Mouse (Mus musculus) stomach, embryonic 14.5 days (tissue): ENCODE data around the gene Gfm2. TPM values are rescaled to one million over a fixed set of nuclear protein-coding genes. Genes with fewer than 3 reads are reported as not detected.
A peak's percentile ranks its signal among the peaks of the same experiment; 100 is the strongest.

ENCODE experiments used
- ATAC-seq: fragments of 200-750 bp; cut with Nextera tagmentation; 2 replicates; pipeline ENCODE4 v1.8.0; 2017; ENCODE audit warnings: low read depth, moderate TSS enrichment; ENCODE audit not compliant: insufficient number of reproducible peaks, insufficient read depth, low FRiP score
- H3K27ac ChIP-seq: fragments of 300-500 bp; sonication (generic); 2 replicates; pipeline ENCODE4 v1.5.1; 2014; ENCODE audit warnings: mild to moderate bottlenecking, low read length, moderate library complexity, mixed read lengths
- H3K27me3 ChIP-seq: fragments of 300-500 bp; sonication (generic); 2 replicates; pipeline ENCODE4 v1.6.1; 2014; ENCODE audit warnings: low read length, control low read depth, mixed read lengths; ENCODE audit not compliant: control insufficient read depth, insufficient read depth
- H3K36me3 ChIP-seq: fragments of 300-500 bp; sonication (generic); 2 replicates; pipeline ENCODE4 v1.6.1; 2014; ENCODE audit warnings: mild to moderate bottlenecking, control low read depth, low read length, moderate library complexity, mixed read lengths; ENCODE audit not compliant: control insufficient read depth, insufficient read depth
- H3K4me1 ChIP-seq: fragments of 300-500 bp; sonication (generic); 2 replicates; pipeline ENCODE4 v1.6.1; 2014; ENCODE audit warnings: low read length, control low read depth, mixed read lengths; ENCODE audit not compliant: control insufficient read depth, insufficient read depth
- H3K4me2 ChIP-seq: fragments of 300-500 bp; sonication (generic); replicated peaks from 2 replicates; pipeline ENCODE4 v1.6.1; 2014; ENCODE audit warnings: low read depth, low read length, control low read depth
- H3K4me3 ChIP-seq: fragments of 300-500 bp; sonication (generic); 2 replicates; pipeline ENCODE4 v1.5.1; 2014; ENCODE audit warnings: low read depth, low read length, control low read depth
- H3K9ac ChIP-seq: fragments of 300-500 bp; sonication (generic); replicated peaks from 2 replicates; pipeline ENCODE4 v1.6.1; 2014; ENCODE audit warnings: low read depth, mild to moderate bottlenecking, control low read depth, low read length, moderate library complexity, mixed read lengths
- H3K9me3 ChIP-seq: fragments of 300-500 bp; sonication (generic); 2 replicates; pipeline ENCODE4 v1.6.1; 2016; ENCODE audit warnings: low read depth, low read length, control low read depth; ENCODE audit not compliant: control insufficient read depth
- WGBS: fragments of 180-500 bp; shearing (Covaris S2); extraction: QIAGEN DNeasy Blood & Tissue Kit; methylation state at CpG from one replicate; pipeline ENCODE4 v1.1.7; 2014; 5-methylcytosine and 5-hydroxymethylcytosine counted together
- polyA plus RNA-seq: library from polyadenylated mRNA; unstranded; fragments of >200 nt; fragmentation: Nextera tagmentation; extraction: Ambion mirVana; gene quantifications from 2 replicates; pipeline ENCODE4 v1.2.1, GENCODE M21; 2014

Gene Gfm2
- polyA plus RNA-seq, 1 experiment from 2014 or later: 33.9 TPM

GRCm38 (mm10) chr13:97196186-97196924 is 58.6 kb downstream of the Gfm2 start:
- H3K9ac ChIP-seq: no peak overlapping the region
- no peak overlapping the region for H3K4me3 ChIP-seq
- H3K27ac ChIP-seq: no peak overlapping the region
- no peaks in the 10 kb centered on the region for H3K4me1 ChIP-seq
- no peaks in the 10 kb centered on the region for H3K9me3 ChIP-seq
- no peaks in the 10 kb centered on the region for H3K36me3 ChIP-seq
- WGBS: 74% methylated on average over 12 of the region's 12 CpGs
- no peak overlapping the region for H3K4me2 ChIP-seq
- ATAC-seq: no peak
- H3K27me3 ChIP-seq: no peaks in the 10 kb centered on the region

GRCm38 (mm10) chr13:97196925-97197218 is 59.1 kb downstream of the Gfm2 start:
- H3K27me3 ChIP-seq: no peaks in the 10 kb centered on the region
- ATAC-seq: no peak
- WGBS: 73% methylated on average over 2 of the region's 2 CpGs
- no peaks in the 10 kb centered on the region for H3K4me1 ChIP-seq
- no peaks in the 10 kb centered on the region for H3K36me3 ChIP-seq
- H3K27ac ChIP-seq: no peak overlapping the region
- H3K4me3 ChIP-seq: no peak overlapping the region
- no peaks in the 10 kb centered on the region for H3K9me3 ChIP-seq
- no peak overlapping the region for H3K4me2 ChIP-seq
- H3K9ac ChIP-seq: no peak overlapping the region

- Histone ChIP-seq H3K36me3 (no peaks in the 10 kb centered on the region), H3K9ac (peak within 1 kb of the TSS; percentile 46; the same call in 1 of the 2 replicates), H3K4me3 (peak within 1 kb of the TSS; percentile 69), H3K27me3 (no peaks in the 10 kb centered on the region), H3K27ac (peak within 1 kb of the TSS; percentile 48; the same call in 1 of the 2 replicates), H3K9me3 (no peaks in the 10 kb centered on the region), H3K4me2 (peak within 1 kb of the TSS; percentile 91), H3K4me1 (no peaks in the 10 kb centered on the region)
- ATAC-seq: peak; percentile 93
- under 1% methylated on average over 45 of the region's 45 CpGs for WGBS
Observed at GRCm38 (mm10) chr13:97197932-97198562, 60.3 kb downstream of the Gfm2 start, which contains the start of gene Hexb. Hexb (minus strand) TSS chr13:97198357.

- no peak for ATAC-seq
- no peak overlapping the region for H3K4me3 ChIP-seq
- no peaks in the 10 kb centered on the region for H3K27me3 ChIP-seq
- H3K27ac ChIP-seq: no peak overlapping the region
- H3K4me1 ChIP-seq: no peaks in the 10 kb centered on the region
- H3K36me3 ChIP-seq: no peaks in the 10 kb centered on the region
- no peak overlapping the region for H3K9ac ChIP-seq
- H3K4me2 ChIP-seq: no peak overlapping the region
- no peaks in the 10 kb centered on the region for H3K9me3 ChIP-seq
- WGBS: 86% methylated on average over 2 of the region's 2 CpGs
Observed at GRCm38 (mm10) chr13:97199123-97199522, 61.4 kb downstream of the Gfm2 start.

GRCm38 (mm10) chr13:97201076-97201475 is 63.3 kb downstream of the Gfm2 start:
- H3K9me3 ChIP-seq: no peaks in the 10 kb centered on the region
- H3K27ac ChIP-seq: no peak overlapping the region
- no peaks in the 10 kb centered on the region for H3K36me3 ChIP-seq
- no peak overlapping the region for H3K4me2 ChIP-seq
- no peak for ATAC-seq
- no peak overlapping the region for H3K4me3 ChIP-seq
- H3K27me3 ChIP-seq: no peaks in the 10 kb centered on the region
- no peak overlapping the region for H3K9ac ChIP-seq
- WGBS: 32% methylated on average over 7 of the region's 7 CpGs
- H3K4me1 ChIP-seq: no peaks in the 10 kb centered on the region

GRCm38 (mm10) chr13:97201896-97202295 is 64.2 kb downstream of the Gfm2 start:
- Histone ChIP-seq H3K4me2 (no peak overlapping the region), H3K4me1 (no peaks in the 10 kb centered on the region), H3K27me3 (no peaks in the 10 kb centered on the region), H3K27ac (no peak overlapping the region), H3K9me3 (no peaks in the 10 kb centered on the region), H3K36me3 (no peaks in the 10 kb centered on the region), H3K4me3 (no peak overlapping the region), H3K9ac (no peak overlapping the region)
- WGBS: 70% methylated on average over 4 of the region's 4 CpGs
- no peak for ATAC-seq

- H3K4me3 ChIP-seq: peak overlapping the region; percentile 27
- no peaks in the 10 kb centered on the region for H3K9me3 ChIP-seq
- no peaks in the 10 kb centered on the region for H3K36me3 ChIP-seq
- no peak overlapping the region for H3K9ac ChIP-seq
- H3K27ac ChIP-seq: peak overlapping the region; percentile 23; the same call in 1 of the 2 replicates
- peak overlapping the region; percentile 56 for H3K4me2 ChIP-seq
- peak; percentile 81 for ATAC-seq
- 9% methylated on average over 18 of the region's 18 CpGs for WGBS
- no peaks in the 10 kb centered on the region for H3K4me1 ChIP-seq
- H3K27me3 ChIP-seq: no peaks in the 10 kb centered on the region
Observed at GRCm38 (mm10) chr13:97205052-97205701, 67.4 kb downstream of the Gfm2 start.

- WGBS: 74% methylated on average over 2 of the region's 2 CpGs
- H3K4me2 ChIP-seq: no peak overlapping the region
- H3K4me3 ChIP-seq: no peak overlapping the region
- no peaks in the 10 kb centered on the region for H3K4me1 ChIP-seq
- H3K36me3 ChIP-seq: no peaks in the 10 kb centered on the region
- no peaks in the 10 kb centered on the region for H3K27me3 ChIP-seq
- no peak overlapping the region for H3K27ac ChIP-seq
- no peak for ATAC-seq
- no peaks in the 10 kb centered on the region for H3K9me3 ChIP-seq
- H3K9ac ChIP-seq: no peak overlapping the region
Observed at GRCm38 (mm10) chr13:97206046-97206445, 68.3 kb downstream of the Gfm2 start.
